Mouse (Mus musculus) CD4-positive, CD25-positive, alpha-beta regulatory T cell, adult 2 months (primary cell): ENCODE results near the gene Timm50.

ENCODE experiments used
- DNase-seq: peaks from one replicate; pipeline ENCODE4 v3.0.0-alpha.2; 2012; ENCODE audit warnings: low read depth, low spot score

Gene Timm50

GRCm38 (mm10) chr7:28326457-28326856 is 14.6 kb upstream of the Timm50 start:
- peak; percentile 30 for DNase-seq

DNA sequence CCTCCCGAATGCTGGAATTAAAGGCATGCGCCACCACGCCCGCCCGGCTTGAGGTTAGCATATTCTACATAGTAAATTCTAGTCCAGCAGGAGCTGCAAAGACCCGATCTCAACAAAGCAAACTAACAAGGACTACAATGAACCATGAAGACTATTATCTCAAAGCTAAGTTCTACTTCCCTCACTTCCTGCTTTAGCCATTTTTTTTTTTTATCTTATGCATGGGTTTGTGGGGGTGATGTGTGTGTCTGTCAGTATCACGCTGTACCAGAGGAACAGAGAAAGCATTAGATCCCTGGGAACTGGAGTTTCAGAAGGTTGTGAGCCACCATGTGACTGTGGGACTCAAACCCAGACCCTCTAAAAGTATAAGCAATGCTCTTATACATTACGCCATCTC is 13.4 kb upstream of the Timm50 start:
- no peak for DNase-seq

DNA sequence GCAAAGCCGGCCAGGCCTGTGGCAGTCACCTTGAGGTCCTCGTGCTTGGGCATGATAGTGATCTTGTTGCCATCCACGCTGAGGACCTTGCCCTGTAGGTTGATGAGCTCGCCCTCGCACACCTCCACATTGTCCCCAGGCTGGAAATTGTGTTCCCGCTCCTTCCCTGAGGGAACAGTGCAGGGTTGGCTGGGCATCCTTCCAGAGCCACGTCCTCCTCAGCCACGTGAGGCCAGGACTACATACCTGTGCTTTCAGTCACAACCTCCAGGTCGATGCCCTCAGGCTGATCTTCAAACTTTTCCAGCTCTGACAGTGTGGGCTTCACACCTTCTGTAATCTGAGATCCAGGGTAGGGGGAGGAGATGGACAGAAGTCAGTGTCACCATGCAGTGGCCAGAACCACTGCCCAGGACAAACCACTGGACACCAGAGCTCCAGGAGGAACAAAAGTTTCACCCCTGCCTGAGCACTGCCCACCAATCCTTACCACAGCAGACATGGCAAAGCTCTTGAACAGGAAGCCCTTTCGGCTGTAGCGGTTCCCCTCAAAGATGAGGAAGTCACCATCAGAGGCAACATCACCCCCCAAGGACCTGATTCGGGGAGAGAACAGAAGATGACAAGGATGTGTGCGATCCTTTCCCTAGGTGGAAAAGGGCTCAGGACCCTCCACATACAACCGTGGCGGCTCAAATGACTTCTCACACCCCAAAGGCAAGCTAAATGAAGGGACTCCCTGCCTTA is 10.3 kb upstream of the Timm50 start:
- DNase-seq: no peak

- no peak for DNase-seq
Observed at GRCm38 (mm10) chr7:28318714-28319113, 6.8 kb upstream of the Timm50 start.

DNA sequence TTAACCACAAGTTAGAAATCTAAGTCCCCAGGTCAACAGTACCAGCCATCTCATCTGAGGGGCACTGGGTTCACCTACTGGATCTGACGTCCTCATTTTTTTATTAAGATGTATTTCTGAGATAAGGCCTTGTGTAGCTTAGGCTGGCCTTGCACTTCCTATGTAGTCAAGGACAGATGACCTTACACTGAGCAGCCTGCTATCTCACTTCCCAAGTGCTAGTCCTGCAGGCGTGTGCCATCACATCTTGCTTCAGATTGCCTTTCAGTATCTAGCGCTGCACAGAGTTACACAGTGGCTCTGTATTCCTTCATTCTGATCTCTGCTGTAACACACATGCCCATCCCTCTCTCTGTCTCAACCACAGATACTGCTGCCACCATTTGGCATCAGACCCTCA is 6.2 kb upstream of the Timm50 start:
- no peak for DNase-seq

DNA sequence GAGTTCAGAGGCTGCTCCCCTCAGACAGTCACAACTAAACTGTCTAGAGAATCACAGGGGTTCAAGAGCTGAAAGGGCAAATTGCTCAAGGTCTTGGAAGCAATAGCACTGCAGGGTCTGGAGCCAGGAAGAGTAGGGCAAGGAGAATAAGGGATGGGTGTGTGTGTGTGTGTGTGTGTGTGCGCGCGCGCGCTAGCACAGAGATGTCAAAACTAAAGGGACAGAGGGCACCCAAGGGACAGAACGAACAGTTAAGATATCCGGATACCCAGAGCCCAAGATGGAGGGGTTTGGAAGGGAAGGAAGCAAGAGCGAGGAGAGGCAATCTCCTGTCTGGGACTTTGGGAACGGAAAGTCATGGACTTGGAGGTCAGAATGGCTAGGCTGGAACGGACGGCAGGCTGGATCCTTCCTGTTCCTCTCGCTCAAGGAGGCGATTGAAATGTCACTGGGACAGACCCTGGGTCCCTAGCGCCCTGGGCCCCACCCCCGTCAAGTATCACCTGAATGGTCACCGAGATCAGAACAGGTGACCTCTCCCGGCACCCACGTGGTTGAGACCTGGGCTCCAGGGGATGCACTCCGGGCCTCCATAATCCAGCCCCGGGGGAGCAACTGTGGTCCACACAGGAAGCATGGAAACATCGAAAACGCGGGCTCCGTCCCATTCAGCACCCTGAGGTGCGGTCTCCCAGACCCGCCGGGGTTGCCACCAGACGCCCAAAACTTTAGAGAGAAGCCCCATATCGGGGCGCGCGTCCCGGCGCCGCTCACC is 534 bp downstream of the Timm50 start:
- DNase-seq: peak; percentile 19

DNA sequence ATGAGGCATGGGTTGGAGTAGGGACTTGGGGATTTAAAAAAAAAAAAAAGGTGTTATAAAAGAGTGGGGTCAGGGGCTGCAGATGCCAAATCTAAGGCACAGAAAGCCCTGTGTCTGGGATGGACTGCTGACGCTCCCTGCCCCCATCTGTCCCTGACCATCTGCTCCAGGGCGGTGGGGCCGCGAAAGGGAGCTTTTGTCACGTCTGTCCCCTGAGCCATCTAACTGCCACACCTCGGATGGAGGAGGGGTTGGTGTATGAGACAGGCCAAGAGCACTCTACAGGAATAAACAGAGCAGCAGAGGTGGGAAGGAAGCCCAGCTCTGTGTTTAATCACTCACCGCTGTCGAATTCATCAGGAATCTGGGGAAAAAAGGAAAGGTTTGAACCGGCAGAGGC is 2.1 kb downstream of the Timm50 start:
- DNase-seq: no peak

GRCm38 (mm10) chr7:28306216-28306615 is 5.7 kb downstream of the Timm50 start:
- no peak for DNase-seq

GRCm38 (mm10) chr7:28305641-28306040 is 6.2 kb downstream of the Timm50 start:
- no peak for DNase-seq

GRCm38 (mm10) chr7:28301616-28302433 is 10.0 kb downstream of the Timm50 start, which contains the start of gene Dll3:
Gene Dll3 (minus strand): TSS chr7:28302238.
- peak; percentile 49 for DNase-seq

GRCm38 (mm10) chr7:28298837-28299625 is 12.8 kb downstream of the Timm50 start:
- peak; percentile 65 for DNase-seq

DNA sequence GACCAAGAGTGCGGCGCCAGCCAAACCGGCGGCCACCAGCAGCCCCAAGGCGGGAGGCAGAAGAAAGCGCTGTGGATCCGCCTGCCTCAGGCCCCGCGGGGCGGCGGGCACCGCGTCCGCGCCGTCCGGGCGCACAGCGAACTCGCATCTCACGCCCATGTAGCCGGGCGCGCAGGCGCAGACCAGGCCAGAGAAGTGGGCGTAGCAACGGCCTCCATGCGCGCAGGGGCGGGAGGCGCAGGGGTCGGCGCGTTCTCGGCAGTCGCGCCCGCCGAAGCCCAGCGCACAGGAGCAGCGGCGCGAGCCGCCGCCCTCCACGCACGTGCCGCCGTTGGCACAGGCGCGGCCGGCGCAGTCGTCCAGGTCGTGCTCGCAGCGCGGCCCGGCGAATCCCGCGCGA is 17.4 kb downstream of the Timm50 start:
- DNase-seq: peak; percentile 52

DNA sequence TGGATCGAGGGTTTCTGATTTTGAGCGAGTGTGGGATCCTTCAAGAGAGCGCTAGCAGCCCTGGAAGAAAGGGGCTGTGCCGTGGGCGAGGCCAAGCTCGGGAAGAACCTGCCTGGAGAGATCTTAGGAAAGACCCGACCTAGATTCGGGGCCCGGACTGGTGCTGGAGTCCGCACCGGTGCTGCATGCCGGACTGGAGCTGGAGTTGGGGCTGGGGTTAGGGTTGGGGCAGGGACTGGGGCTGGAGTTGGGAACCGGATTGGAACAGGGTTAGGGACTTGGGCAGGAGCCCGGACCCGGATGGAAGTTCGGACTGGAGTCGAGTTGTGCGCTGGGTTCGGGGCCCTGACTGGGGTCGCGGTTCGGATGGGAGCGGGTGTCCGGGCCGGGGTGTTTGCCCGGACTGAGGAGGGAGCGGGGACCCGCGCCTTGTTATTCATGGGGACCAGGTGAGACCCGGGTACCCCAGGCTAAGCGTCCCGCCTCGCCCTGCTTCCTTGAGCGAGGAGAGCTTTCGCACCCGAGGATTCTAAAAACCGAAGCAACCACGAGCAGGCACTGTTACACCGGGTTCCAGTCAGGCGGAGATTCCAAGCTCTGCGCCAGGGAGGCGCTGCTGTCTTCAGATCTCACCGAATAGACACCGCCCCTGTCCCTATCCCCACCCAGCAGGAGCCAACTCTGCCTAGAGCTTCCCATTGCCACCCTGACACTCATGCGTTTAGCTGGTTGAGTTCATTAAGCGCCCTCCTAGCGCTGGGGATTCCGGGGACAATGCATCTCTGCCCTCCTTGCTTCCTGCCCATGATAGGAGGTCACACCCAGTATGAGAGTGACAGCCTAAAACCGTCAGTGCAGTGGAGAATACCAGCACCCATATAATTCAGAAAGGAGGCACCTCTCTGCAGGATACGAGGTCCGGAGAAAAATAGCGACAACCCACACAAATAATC is 21.0 kb downstream of the Timm50 start, which contains the start of gene Selenov:
Gene Selenov (minus strand): TSS at position 549 of the 953 bp plus-strand sequence.
- DNase-seq: no peak

- DNase-seq: peak; percentile 22
Observed at GRCm38 (mm10) chr7:28290165-28290564, 21.7 kb downstream of the Timm50 start.

GRCm38 (mm10) chr7:28280630-28281029 is 31.2 kb downstream of the Timm50 start:
- no peak for DNase-seq

GRCm38 (mm10) chr7:28278279-28278652 is 33.6 kb downstream of the Timm50 start:
- no peak for DNase-seq

- DNase-seq: peak; percentile 98
Observed at GRCm38 (mm10) chr7:28277615-28278278, 34.1 kb downstream of the Timm50 start, which contains the start of gene Eid2b. Gene Eid2b (plus strand): TSS chr7:28277739.

GRCm38 (mm10) chr7:28277237-28277614 is 34.6 kb downstream of the Timm50 start:
- DNase-seq: no peak

DNA sequence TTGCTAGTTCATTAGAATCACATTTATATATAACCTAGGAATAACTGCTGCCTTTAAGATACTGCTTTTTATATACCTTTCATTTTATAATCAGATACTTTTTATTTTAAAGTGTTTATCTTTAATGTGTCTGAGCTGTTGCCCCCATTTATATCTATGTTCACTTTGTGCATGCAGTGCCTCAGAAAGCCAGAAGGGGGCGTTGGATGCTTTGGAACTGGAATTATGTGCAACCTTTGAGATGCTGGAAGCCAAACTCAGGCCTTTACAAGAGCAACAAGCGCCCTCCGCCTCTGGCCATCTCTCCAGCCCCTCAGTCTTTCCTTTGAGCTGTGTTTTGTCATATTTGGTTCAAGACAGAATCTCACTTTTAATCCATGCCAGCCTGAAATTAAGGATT is 40.1 kb downstream of the Timm50 start:
- peak; percentile 24 for DNase-seq
